Mouse (Mus musculus) cerebellum, postnatal 4 days (tissue): ENCODE results near the gene Tbc1d30.

Experiments
- DNase-seq, 2 experiments: peaks; one replicate each; pipeline ENCODE4 v3.0.0; 2022; ENCODE audit warnings: low spot score in 2 of 2, mixed read lengths in 1 of 2

Gene Tbc1d30

DNA sequence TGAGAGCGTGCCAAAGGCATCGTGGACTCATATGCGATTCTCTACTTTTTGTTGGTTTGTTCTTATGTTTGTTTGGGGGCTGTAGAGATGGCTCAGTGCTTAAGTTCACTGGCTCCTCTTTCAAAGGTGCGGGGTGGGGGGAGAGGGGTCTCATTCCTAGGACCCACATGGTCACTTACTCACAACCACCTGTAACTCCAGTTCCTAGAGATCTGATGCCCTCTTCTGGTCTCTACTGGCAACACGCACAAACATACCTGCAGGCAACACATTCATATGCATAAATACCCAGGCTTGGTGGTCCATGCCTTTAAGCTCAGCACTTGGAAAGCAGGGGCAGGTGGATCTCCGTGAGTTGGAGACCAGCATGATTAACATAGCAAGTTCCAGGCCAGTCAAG lies 125.4 kb downstream of the Tbc1d30 start:
- no peak for DNase-seq

DNA sequence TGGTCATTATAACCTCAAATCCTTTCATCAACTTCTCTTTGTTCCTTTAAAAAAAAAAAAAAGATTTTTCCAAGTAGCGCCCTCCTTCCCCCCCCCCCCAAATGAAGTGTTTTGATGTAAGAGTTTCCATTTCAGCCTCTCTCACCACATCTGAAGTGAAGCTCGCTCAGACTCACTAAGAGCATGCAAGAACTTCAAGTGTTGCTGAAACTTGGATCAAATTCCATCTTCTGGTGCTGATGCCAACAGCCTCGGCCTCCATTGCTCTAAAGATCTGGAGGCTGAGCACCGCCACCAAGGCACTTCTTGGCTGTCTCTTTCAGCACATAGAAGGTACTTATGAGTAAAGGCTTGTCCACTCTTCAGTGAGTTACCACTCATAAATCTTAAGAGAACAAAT lies 128.2 kb downstream of the Tbc1d30 start:
- DNase-seq = no peak

DNA sequence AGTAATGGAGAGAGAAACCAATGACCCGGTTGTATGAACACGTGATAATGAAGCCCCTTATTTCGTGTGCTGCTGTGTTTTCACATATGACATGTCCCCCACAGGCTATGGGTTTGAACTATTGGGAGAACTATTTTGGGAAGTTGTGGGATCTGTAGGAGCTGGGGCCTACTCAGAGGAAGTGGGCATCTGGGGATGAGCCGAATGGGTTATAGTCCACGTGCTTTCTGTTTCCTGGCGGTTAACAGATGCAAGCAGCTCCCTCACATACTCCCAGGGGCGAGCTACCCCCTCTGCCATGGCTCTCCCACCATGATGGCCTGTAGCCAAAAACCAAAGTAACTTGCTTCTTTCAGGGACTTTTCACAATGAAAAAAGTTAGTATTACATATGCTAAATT lies 132.5 kb downstream of the Tbc1d30 start:
- DNase-seq = no peak

DNA sequence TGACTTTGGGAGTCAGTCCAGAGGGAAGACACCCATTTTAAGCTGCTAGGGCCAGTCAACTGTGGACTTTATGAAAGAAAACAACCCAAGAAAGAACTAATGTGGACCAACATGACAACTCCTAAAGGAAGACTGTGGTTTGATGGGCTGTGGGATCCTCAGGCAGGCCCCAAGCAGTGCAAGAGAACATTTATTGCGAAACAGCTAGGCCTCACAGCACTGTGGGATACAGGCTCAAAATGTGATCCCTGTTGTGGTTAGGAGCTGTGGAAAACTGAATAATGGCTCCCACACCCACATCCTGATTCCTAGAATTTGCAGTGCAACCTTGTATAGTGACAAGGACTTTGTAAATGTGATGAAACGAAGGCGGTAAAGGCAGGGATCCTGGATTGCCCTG lies 134.3 kb downstream of the Tbc1d30 start:
- no peak for DNase-seq
